Mouse (Mus musculus) layer of hippocampus, adult 8-10 months (tissue): ENCODE data around the gene Tescl. TPM values are rescaled to one million over a fixed set of nuclear protein-coding genes. Genes with fewer than 3 reads are reported as not detected.

Experiments
- DNase-seq, 2 experiments: peaks; one replicate each; pipeline ENCODE4 v3.0.0; 2022; ENCODE audit warnings: low spot score in 2 of 2
- total RNA-seq, 4 experiments: library from RNA; stranded (reverse); gene quantifications; 2 replicates each; pipeline ENCODE4 v1.2.4; 2022

The Tescl gene
- total RNA-seq, result not detected

- DNase-seq, result no peak
Measured at GRCm38 (mm10) chr7:24333304-24333986, at the start of gene Tescl. Gene Tescl, minus strand, starts transcription at chr7:24333936.

- no peak for DNase-seq
Measured at GRCm38 (mm10) chr7:24382730-24383372, 49.1 kb upstream of the Tescl start.

- no peak for DNase-seq
Measured at GRCm38 (mm10) chr7:24380370-24380769, 46.6 kb upstream of the Tescl start.

GRCm38 (mm10) chr7:24379934-24380333 lies 46.2 kb upstream of the Tescl start:
- no peak for DNase-seq

GRCm38 (mm10) chr7:24378049-24378701 lies 44.4 kb upstream of the Tescl start:
- no peak for DNase-seq

- DNase-seq, result no peak
Measured at GRCm38 (mm10) chr7:24377091-24377865, 43.5 kb upstream of the Tescl start.

- no peak for DNase-seq
Measured at GRCm38 (mm10) chr7:24376456-24376855, 42.7 kb upstream of the Tescl start.

- DNase-seq, result no peak
Measured at GRCm38 (mm10) chr7:24373538-24374379, 40.0 kb upstream of the Tescl start.

GRCm38 (mm10) chr7:24372786-24373185 lies 39.0 kb upstream of the Tescl start:
- no peak for DNase-seq

GRCm38 (mm10) chr7:24372300-24372699 lies 38.6 kb upstream of the Tescl start:
- DNase-seq, result no peak

- no peak for DNase-seq
Measured at GRCm38 (mm10) chr7:24371809-24372145, 38.0 kb upstream of the Tescl start.

GRCm38 (mm10) chr7:24371012-24371808 lies 37.5 kb upstream of the Tescl start:
- no peak for DNase-seq

GRCm38 (mm10) chr7:24369731-24370541 lies 36.2 kb upstream of the Tescl start, which contains the start of gene Kcnn4:
Gene Kcnn4, plus strand, starts transcription at chr7:24370263.
- DNase-seq, result no peak

- no peak for DNase-seq
Measured at GRCm38 (mm10) chr7:24368946-24369345, 35.2 kb upstream of the Tescl start.

- no peak for DNase-seq
Measured at GRCm38 (mm10) chr7:24368226-24368625, 34.5 kb upstream of the Tescl start.

GRCm38 (mm10) chr7:24366716-24367632 lies 33.2 kb upstream of the Tescl start:
- no peak for DNase-seq

- DNase-seq, result no peak
Measured at GRCm38 (mm10) chr7:24365258-24366014, 31.7 kb upstream of the Tescl start.
